Mouse (Mus musculus) brain, embryonic 14.5 days (tissue): ENCODE data around the gene Fcnb.

Experiments used
- CTCF ChIP-seq: fragments of 200-500 bp; IDR thresholded peaks from 2 replicates; pipeline ENCODE4 v1.5.1; 2012; ENCODE audit warnings: inconsistent platforms, mild to moderate bottlenecking, moderate library complexity, borderline replicate concordance; ENCODE audit not compliant: insufficient read depth, insufficient read length; ENCODE audit errors: extremely low read depth
- POLR2A ChIP-seq: fragments of 200-500 bp; IDR thresholded peaks from 2 replicates; pipeline ENCODE4 v1.6.1; 2012; ENCODE audit warnings: mild to moderate bottlenecking, inconsistent platforms, borderline replicate concordance; ENCODE audit not compliant: poor library complexity, insufficient read depth, insufficient read length, severe bottlenecking; ENCODE audit errors: extremely low read depth

DNA sequence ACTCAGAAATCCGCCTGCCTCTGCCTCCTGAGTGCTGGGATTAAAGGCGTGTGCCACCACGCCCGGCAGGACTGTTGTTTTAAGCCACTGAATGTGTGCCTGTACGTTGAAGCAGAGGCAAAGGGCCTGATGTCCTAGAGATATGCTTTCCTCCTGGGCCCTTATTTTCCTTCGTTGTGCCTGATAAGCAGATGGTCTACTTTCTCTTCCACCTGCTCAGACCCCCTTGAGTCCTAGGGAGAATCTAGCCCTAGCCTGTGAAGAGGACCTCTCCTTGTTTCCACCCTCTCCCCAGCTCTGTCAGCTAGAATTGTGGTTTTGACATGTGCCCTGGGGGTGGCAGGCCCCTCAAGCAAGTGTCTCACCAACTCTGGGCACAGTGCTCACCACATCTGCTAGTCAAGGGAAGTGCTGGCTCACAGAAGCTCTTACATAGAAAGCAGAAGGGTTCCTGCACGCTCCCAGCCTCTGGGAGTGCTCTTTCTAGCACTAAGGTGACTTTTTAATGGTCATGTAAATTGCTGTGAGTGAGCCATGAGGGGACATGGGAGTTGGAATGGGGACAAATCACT lies 9.0 kb downstream of the Fcnb start:
- no peak for TF ChIP-seq CTCF
- no peak for TF ChIP-seq POLR2A
